Mouse (Mus musculus): ENCODE results near the gene Top2a. TPM values are rescaled to one million over a fixed set of nuclear protein-coding genes. Genes with fewer than 3 reads are reported as not detected.

The Top2a gene
- total RNA-seq, 2 experiments from 2014 or later, result 0.66 to 1.8 TPM

DNA sequence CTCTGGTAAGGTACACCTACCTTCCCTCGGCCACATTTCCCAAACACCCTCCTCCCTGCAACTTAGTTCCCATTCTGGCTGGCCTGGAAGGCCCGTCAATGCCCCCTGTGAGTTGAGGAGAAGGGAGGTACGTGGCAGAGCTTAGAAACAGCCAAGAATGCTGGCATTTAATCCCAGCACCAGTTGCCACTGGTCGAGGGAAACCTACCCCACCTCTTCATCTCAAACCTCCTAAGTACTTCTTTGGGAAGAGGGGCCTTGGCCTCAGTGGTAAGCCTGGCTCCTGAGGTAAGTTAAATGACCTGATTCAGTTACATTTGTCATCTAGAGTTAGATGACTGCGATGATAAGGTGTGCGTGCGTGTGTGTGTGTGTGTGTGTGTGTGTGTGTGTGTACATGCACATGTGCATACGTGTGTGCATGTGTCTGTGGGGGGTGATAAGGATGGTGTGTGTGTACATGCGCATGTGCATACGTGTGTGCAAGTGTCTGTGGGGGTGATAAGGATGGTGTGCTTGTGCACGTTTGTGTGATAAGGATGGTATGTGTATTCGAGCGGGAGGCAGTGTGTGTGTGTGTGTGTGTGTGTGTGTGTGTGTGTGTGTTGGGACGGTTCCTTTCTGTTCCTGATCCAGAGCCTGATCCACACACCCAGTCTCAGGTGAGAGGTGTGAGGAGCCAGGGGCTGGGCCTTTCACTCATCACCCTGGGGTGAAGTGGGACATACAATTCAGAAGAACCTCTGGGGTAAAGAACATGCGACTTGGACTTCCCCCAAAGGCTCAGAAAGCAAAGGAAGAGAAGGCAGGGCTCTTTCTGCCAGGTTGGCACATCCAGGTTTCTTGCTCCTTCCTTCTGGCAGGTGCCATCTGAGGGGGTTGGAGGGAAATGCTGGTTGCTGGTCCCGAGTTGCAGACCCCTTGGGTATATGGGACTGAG is 18.1 kb upstream of the Top2a start:
- intact Hi-C loops (cut with DNase I), result loop anchor here (2.0 kb wide), 1 partner anchor 81 kb away; no protein-coding TSS in a partner anchor
- no peak for DNase-seq (ENCODE audit: low spot score in 2 of 2)

DNA sequence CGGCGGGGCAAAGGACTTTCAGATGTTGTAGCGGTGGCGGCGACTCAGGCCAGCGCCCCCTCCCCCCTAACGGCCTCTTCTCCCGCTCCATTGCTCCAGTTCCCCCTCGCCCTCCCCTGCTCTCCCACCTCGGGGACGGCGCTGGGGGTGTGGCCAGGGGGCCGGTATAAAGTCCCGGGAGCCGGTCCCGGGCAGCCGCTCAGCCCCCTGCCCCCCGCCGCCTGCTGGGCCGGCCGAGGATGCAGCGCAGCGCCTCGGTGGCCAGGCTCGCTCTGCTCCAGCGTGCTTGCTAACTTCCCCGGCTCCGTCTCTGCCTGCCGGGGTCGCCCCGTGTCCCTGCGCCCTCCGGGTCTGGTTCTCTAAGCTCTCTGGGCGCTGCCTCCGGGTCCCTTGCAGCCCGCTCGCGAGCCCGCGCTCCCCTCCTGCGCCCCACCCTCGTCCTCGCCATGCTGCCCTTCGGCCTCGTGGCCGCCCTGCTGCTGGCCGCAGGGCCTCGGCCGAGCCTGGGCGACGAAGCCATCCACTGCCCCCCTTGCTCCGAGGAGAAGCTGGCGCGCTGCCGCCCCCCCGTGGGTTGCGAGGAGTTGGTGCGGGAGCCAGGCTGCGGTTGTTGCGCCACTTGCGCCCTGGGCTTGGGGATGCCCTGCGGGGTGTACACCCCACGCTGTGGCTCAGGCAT is 17.2 kb upstream of the Top2a start, which contains the start of gene Igfbp4:
TSS of gene Igfbp4 (plus strand) at position 194 of the 679 bp plus-strand sequence.
- DNase-seq (ENCODE audit: low spot score in 2 of 2), result peak in 1 of 2 experiments; percentile 53
- intact Hi-C loops (cut with DNase I), result loop anchor here (2.0 kb wide), 1 partner anchor 82 kb away; no protein-coding TSS in a partner anchor

DNA sequence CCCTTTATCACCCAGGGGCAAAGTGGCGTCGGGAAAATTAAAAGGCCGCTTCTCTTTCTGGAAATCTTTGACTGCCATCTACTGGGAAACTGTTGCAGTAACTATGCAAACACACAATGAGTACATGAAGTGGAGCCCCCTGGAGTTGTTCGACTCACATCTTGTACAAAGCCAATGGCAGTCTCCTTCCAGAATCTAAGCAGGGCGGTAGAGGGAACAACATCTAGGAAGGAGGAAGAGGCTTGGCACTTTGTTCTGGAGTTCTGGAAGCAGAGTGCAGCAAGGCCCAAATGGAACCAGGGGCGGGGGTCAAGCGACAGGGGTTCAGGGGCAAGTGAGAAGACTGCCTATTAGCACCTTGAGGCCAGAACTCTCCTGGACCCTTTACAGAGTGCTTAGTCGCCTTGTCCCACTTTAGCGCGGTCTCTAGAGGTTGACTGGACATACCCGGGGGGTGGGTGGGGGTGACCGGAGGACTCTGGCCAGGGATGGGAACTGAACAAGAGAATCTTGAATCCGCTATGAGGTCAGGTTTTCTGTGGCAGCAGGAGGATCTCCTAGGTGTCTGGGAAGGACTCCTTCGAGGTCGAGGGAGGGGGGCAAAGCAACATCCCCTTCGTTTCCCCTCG is 16.5 kb upstream of the Top2a start:
- DNase-seq (ENCODE audit: low spot score in 2 of 2), result no peak

DNA sequence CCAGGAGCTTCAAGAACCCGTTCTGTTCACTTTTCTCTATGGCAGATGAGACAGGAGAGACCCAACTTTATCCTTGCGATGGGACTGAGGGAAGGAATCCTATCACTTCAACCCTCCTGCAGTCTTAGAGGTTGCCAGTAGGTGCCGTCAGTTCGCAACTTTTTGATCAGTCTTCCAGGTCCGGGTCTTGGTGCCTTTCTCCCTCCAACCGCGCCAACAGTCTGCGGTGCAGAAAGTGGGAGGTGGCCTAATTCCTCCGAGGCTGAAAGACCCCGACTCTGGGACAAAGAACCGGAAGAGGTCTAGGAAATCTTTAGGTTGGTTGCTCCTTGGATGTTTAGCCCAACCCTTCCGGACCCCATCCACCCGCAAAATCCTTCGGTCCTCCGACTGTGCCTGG is 15.8 kb upstream of the Top2a start:
- peak; percentile 64 to 75 for DNase-seq (ENCODE audit: low spot score in 2 of 2)
- intact Hi-C loops (cut with DNase I), result loop anchor here (1.0 to 5.0 kb wide), 5 partner anchors 27 to 112 kb away; partner anchors contain the start of genes Gjd3 and Rara

More for the DNA sequence above, 16.5 kb upstream of the Top2a start:
- intact Hi-C loops (cut with DNase I), result loop anchor here (2.0 kb wide), 1 partner anchor 82 kb away; no protein-coding TSS in a partner anchor

DNA sequence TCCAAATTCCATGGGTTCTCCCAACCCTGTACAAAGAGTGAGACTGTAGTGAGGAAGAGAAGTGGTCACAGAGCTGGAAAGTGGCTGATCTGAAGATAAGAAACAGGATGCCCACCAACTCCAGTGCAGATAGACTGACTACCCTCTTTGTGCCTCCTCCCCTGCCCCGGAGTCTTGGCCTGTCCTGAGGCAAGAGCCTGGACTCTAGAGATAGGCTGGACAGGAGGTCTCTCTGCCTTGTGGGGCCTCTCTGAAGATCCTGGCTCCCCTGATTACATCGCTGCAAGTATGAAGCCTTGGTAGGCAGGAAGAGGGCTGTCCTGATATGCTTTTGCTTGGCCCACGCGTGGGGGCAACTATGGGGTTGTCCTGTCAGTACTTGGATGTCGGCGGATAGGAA is 12.3 kb upstream of the Top2a start:
- intact Hi-C loops (cut with DNase I), result loop anchor here (5.0 kb wide), 2 partner anchors 54 to 109 kb away; partner anchors contain the start of genes Gjd3 and Rara
- no peak for DNase-seq (ENCODE audit: low spot score in 2 of 2)

DNA sequence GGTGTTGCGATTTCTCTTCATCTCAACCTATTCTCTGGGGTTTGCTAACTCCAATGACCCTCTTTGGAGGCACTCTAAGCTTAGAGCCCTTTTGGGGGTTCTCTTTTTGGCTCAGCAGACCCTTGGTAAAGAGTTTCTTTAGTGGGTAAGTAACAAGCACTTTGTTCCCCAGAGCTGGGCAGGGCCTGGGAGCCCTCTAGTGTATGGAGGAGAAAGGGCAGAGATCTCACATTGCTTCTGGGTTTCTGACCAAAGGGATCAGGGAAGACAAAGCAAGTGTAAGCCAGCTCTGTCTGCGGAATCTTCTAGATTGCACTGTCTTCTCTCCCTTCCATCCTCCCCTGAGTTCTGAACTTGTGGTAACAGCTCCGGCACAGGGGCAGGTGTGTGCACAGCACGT is 11.4 kb upstream of the Top2a start:
- DNase-seq (ENCODE audit: low spot score in 2 of 2), result no peak
- intact Hi-C loops (cut with DNase I), result loop anchor here (5.0 kb wide), 2 partner anchors 53 to 108 kb away; partner anchors contain the start of genes Gjd3 and Rara

DNA sequence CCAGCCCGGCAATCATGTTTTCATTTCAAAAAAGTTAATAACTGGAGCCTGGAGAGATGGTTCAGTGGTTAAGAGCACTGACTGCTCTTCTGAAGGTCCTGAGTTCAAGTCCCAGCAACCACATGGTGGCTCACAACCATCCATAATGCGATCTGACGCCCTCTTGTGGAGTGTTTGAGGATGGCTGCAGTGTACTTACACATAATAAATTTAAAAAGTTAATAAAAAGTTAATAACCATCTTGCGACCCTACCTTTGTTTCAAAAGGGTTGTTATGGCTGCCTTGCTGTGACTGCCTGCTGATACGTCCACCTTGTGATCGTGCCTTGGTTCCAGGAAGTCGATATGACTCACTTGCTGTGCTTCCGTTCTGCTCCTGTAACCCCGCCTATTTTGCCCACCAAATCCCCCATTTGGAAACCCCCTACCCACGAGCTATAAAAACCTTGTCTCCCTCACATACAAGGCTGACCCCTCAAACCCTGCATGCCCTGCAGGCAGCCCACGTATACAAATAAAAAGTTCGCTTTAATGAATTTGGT is 3.0 kb upstream of the Top2a start:
- intact Hi-C loops (cut with DNase I), result no loop called here
- DNase-seq (ENCODE audit: low spot score in 2 of 2), result no peak

DNA sequence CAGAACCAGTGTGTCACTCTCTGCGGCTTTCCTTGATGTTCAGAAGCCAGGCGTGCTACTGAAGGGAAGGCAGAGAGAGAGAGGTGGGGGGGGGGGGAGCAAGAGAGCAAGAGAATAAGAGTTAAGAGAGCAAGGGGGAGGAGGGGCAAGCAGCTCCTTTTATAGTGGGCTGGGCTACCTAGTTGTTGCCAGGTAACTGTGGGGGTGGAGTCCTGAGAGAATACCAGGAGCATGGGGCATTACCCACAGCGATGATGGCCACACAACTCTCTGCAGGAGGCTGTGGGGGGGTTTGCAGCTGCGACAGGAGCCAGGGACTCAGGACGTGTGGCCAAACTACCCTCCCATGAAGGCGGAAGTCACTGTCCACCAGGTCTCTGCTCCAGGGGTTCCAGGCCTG is 1.9 kb upstream of the Top2a start:
- no peak for DNase-seq (ENCODE audit: low spot score in 2 of 2)
- intact Hi-C loops (cut with DNase I), result no loop called here

DNA sequence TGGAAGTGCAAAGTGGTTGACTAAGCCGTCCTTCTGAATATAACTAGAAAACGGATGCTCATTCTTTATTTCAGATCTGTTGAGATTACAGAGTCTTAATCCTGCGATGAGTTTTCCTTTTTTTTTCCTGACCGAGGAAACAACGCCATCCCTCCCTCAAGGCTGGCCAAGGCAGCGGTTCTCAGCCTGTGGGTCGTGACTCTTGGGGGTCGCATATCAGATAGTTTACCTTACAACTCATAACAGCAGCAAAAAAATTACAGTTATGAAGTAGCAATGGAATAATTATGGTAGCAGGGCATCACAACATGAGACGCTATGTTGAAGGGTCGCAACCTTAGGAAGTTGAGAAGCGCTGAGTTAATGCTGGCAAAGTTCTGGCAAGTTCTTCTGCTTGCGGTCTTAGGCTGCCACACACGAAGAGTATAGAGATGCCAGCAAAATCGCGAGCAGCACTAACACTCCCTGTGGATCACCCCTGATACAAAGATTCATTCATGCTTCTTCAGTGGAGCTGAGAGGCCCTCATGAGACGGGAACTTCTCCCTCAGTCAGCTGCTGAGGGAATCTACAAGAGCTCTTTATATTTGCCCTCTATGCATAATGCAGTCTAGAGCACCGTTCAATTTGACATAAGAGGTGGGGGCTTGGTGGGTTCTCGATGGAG is 612 bp upstream of the Top2a start:
- no peak for DNase-seq (ENCODE audit: low spot score in 2 of 2)
- intact Hi-C loops (cut with DNase I), result no loop called here

DNA sequence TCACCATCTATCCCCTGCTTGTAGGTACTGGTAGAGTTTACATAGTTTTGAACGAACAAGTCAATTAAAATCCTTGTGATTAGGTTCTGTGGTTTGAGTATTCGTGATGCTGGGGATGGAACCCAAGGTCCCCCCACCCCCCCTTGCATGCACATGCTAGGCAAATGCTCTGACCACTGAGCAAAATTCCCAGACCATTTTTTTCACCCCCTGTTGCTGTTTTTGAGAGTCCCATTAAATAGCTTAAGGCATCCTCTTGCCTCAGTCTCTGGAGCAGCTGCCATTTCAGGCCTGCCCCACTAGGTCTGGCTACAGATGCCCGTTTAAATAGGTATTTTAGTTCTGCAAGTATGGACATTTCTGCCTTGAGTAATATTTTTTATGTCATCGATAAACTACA is 895 bp downstream of the Top2a start:
- DNase-seq (ENCODE audit: low spot score in 2 of 2), result no peak
- intact Hi-C loops (cut with DNase I), result no loop called here

DNA sequence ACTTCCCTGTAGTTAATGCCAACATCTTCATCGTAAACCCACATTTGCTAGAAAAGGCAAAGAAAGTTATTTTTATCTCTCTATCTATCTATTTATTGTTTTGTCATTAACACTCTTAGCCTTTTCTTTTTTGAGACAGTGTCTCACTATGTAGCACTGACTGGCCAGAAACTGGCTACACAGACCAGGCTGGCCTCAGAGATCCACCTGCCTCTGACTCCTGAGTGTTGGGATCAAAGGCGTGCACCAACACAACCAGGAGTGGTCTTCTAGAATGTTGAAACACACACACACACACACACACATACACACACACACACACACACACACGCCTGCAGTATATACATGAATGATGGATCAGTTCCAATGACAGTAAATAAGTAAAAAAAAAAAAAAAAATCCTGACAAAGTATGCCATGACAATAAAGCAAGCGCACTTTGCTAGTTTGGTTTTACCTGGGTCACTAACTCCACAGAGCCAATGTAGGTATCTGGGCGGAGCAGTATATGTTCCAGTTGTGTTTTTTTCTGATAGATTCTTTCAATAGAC is 1.5 kb downstream of the Top2a start:
- intact Hi-C loops (cut with DNase I), result no loop called here
- no peak for DNase-seq (ENCODE audit: low spot score in 2 of 2)

DNA sequence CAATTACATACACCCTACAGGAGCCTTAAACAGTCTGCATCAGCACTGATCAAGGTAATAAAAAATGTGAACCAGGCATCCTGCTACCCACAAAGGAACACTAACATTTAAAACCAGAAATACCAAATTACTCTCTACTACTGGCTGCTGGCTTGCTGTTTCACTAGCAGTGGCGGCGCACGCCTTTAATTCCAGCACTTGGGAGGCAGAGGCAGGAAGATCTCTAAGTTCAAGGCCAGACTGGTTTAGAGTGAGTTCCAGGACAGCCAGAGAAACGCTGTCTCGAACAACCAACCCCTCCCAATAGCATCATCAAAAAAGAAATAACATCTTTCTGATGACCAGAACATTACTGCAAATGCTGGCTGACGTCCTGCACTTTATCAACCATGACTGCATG is 4.1 kb downstream of the Top2a start:
- intact Hi-C loops (cut with DNase I), result no loop called here
- DNase-seq (ENCODE audit: low spot score in 2 of 2), result no peak

DNA sequence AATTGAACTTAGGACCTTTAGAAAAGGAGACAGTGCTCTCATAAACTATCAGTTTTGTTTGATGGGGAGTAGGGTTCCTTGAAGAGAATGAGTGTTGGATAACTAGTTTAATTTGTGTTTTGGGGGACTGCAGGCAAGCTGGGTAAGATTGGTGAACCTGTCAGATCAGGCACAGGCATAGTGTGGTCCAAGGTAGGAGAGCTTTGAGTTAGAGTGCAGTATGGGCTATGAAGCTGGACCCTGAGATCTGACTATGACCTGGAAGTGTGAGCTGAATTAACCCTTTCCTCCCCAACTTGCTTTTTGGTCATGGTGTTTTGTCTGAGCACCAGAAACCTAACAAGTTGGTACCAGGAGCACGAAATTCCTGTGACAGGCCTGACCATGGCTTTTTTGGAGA is 10.1 kb downstream of the Top2a start:
- DNase-seq (ENCODE audit: low spot score in 2 of 2), result no peak
- intact Hi-C loops (cut with DNase I), result no loop called here

DNA sequence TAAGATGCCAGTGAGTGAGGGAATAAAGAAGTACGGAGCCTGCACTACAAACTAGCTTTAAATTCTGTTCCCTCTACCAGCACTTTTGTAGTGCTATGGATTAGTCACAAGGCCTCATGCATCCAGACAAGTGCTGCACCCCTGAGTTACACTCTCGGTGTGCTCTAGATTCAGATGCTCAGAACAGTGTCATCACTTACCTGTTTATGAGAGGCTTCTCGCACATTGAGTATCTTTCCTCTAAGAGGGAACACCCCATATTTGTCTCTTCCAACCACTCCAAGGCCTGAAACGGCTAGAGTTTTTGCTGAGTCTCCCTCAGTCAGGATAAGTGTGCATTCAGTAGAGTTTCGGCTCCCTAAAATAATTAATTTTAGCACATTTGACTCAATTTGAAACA is 13.3 kb downstream of the Top2a start:
- intact Hi-C loops (cut with DNase I), result no loop called here
- DNase-seq (ENCODE audit: low spot score in 2 of 2), result no peak

DNA sequence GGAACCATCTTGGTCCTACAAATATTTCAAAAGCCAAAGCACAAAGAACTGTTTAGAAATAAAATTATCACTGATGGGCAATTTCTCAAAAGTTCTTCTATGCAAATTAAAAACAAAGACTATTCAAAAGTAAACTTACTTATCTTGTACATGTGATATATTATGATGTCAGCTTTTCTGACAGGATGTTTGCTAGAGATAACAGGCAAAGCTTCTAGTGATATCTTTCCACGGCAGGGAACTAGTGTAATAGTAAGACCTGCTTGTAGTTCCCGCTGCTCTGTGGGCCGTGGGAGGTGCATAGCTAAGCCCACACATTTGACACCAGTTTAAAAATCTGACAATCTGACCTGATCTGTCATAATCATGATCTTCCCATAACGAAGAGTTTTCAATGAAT is 13.9 kb downstream of the Top2a start:
- intact Hi-C loops (cut with DNase I), result no loop called here
- no peak for DNase-seq (ENCODE audit: low spot score in 2 of 2)

DNA sequence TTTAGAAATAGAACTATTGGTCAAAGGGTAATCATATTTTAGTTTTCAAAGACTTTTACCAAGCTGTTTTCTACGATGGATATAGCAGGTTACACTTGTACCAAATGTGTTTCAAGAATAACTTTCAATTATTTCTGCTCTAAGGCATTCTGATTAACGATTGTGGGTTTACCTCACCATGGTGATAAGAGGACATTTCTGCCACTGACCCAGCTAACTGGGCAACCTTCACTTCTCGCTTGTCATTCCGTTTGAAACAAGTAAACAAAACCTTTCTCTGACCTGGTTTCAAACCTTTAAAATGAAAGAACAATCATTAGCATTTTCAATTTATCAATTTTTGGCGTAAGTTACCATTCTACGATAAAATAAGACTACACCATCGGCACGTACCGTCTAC is 17.2 kb downstream of the Top2a start:
- intact Hi-C loops (cut with DNase I), result no loop called here
- DNase-seq (ENCODE audit: low spot score in 2 of 2), result no peak

DNA sequence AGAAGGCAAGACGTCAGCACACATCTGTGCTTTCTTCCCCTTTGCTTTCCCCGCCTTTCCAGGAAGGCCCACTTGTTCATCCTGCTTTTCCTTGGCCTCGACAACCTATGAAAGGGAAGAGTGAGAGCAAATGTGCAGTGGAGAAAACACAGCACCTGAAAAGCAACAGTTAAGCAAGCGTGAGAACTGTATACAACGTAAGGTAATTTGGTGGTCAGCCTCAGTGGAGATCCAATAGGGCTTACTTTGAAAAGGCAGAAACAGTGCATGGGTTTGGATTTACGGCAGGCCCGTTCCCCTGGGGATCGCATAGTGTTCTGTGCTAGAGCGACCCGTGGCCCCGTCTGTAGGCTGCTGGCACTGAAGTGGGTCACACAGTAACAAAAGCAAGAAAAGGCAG is 24.7 kb downstream of the Top2a start:
- DNase-seq (ENCODE audit: low spot score in 2 of 2), result no peak
- intact Hi-C loops (cut with DNase I), result no loop called here

DNA sequence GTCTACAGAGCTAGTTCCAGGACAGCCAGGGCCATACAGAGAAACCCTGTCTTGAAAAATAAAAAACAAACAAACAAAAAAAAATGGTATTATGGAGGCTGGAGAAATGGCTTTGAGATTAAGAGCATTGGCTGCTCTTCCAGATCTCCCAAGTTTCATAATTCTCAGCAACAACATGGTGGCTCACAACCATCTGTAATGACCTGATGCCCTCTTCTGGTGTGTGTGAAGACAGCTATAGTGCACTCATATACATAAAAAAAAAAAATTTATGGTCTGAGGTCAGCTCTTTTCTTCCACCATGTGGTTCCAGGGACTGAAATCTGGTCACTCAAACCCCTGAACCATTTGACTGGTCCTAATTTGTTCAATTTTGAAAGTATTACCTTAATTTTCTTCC is 25.2 kb downstream of the Top2a start:
- DNase-seq (ENCODE audit: low spot score in 2 of 2), result no peak
- intact Hi-C loops (cut with DNase I), result no loop called here

DNA sequence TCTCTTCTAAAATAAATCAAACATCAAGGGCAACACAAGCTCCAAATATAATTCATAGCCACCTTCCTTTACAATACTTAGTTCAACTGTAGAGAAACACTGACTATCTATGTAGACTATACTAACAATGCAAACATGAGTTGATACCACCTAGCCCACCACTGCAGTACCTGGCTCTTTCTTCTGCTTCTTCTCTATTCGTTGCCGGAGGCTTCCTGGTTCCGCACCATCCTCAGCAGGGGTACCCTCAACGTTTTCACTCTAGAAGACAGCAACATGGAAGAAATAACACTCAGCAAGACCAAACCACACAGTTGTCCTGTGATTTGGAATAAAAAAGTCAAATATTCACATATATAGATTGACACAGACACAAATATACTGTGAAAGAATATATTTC is 26.3 kb downstream of the Top2a start:
- intact Hi-C loops (cut with DNase I), result no loop called here

More for the DNA sequence above, 26.3 kb downstream of the Top2a start:
- no peak for DNase-seq (ENCODE audit: low spot score in 2 of 2)
